Mouse (Mus musculus) CH12.LX (cell line): ENCODE data around the gene Dcst1.

Source experiments
- EP300 ChIP-seq: IDR thresholded peaks from 2 replicates; pipeline ENCODE4 v1.6.1; 2011; ENCODE audit warnings: low read length, improper control_type of control experiment
- HCFC1 ChIP-seq: IDR thresholded peaks from 2 replicates; pipeline ENCODE4 v1.6.1; 2012; ENCODE audit warnings: low read depth, mild to moderate bottlenecking, inconsistent platforms, low read length, improper control_type of control experiment
- MAFK ChIP-seq: IDR thresholded peaks from 2 replicates; pipeline ENCODE4 v1.6.1; 2011; ENCODE audit warnings: low read length, improper control_type of control experiment; ENCODE audit not compliant: insufficient replicate concordance
- NELFE ChIP-seq: IDR thresholded peaks from 2 replicates; pipeline ENCODE4 v1.6.1; 2011; ENCODE audit warnings: low read depth, low read length, improper control_type of control experiment
- POLR2A ChIP-seq: IDR thresholded peaks from 2 replicates; pipeline ENCODE4 v1.6.1; 2011; ENCODE audit warnings: low read depth, mild to moderate bottlenecking, improper control_type of control experiment, low read length
- RCOR1 ChIP-seq: conservative IDR thresholded peaks from 2 replicates; pipeline ENCODE4 v1.6.1; 2012; ENCODE audit warnings: low read depth, mild to moderate bottlenecking, inconsistent platforms, low read length, improper control_type of control experiment
- TBP ChIP-seq: conservative IDR thresholded peaks from 2 replicates; pipeline ENCODE4 v1.6.1; 2011; ENCODE audit warnings: low read depth, low read length, improper control_type of control experiment
- USF2 ChIP-seq: conservative IDR thresholded peaks from 2 replicates; pipeline ENCODE4 v1.6.1; 2011; ENCODE audit warnings: low read depth, low read length, improper control_type of control experiment
- ZMIZ1 ChIP-seq: IDR thresholded peaks from 2 replicates; pipeline ENCODE4 v1.6.1; 2012; ENCODE audit warnings: low read depth, mild to moderate bottlenecking, inconsistent platforms, low read length, improper control_type of control experiment

GRCm38 (mm10) chr3:89349869-89350501, 15.1 kb downstream of the Dcst1 start, which contains the start of gene Adam15:
- TF ChIP-seq POLR2A (peak; percentile 78), EP300 (no peak), RCOR1 (no peak), ZMIZ1 (peak; percentile 63; the same call in 1 of the 2 replicates), HCFC1 (peak; percentile 52), NELFE (peak; percentile 78), MAFK (no peak), TBP (no peak), USF2 (no peak)
